Mouse (Mus musculus): ENCODE results near the gene Trpc3.
"Not testable (repeated sequence)": the region's sequence is repeated elsewhere in the genome, so short reads cannot be mapped to it uniquely, and the experiment has no call there.

Trpc3 gene

GRCm38 (mm10) chr3:36689392-36690291 lies at the start of gene Trpc3:
Gene Trpc3, minus strand, starts transcription at chr3:36690167.
- DNase-seq (ENCODE audit: low read depth, low spot score): no peak

- no peak for DNase-seq (ENCODE audit: low read depth, low spot score)
Observed at GRCm38 (mm10) chr3:36738071-36738470, 48.1 kb upstream of the Trpc3 start.

DNA sequence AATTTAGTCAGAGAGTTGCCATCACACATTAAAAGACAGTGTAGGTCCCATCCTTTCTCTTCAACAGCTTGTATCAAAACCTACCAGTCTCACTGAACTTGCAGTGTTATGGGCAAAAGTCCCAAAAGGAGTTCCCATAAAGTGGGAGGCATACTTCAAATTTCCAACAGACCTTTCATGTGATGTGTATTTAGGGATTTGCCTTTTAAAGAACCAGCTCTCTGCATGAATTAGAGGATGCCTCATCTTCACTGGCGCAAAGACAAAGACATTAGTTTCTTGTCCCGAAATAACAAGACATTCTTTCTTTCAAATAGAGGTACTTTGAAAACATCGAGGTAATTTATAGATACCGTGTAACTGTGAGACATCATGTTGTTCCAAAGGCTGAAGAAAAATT lies 43.1 kb upstream of the Trpc3 start:
- no peak for DNase-seq (ENCODE audit: low read depth, low spot score)

DNA sequence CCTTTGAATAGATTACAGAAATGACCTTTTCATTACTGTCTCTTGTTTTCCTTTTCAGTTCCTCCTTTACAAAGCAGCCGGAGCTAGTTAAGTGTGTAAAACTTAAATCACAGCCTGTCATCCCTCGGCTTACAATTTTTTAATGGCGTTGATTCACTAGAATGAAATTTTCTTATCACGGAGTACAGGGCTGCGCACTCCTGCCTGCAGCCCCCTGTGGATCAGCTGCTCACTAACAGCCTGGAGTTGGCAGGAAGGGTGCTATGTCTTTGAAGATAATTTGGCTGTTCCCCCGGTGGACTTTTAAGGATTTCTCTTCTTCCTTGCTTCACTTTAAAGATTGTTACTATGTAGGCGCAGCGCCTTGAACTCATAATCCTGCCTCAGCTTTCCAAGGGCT lies 36.6 kb upstream of the Trpc3 start:
- DNase-seq (ENCODE audit: low read depth, low spot score): peak; percentile 28

DNA sequence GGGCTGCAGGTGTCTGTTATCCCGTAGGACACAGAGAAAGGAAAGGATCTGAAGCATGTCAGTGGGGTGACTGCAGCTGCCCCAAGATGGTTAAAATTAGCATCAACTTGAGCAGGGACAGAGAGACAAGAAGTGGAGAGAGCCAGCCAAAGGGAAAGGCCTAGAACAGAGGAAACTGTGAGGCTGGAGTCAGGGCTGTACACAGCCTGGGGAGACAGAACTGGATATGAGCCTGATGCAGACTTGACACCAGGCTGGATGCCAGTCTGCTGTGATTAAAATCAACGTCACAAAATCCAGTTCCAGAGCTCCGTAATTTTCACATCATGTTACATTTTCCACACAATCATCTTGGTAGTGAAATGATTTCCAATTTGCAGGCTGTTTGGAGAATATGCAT lies 31.9 kb upstream of the Trpc3 start:
- no peak for DNase-seq (ENCODE audit: low read depth, low spot score)

GRCm38 (mm10) chr3:36709521-36709920 lies 19.6 kb upstream of the Trpc3 start:
- DNase-seq (ENCODE audit: low read depth, low spot score): no peak

- DNase-seq (ENCODE audit: low read depth, low spot score): no peak
Observed at GRCm38 (mm10) chr3:36690292-36690650, 304 bp upstream of the Trpc3 start.

- peak; percentile 18 for DNase-seq (ENCODE audit: low read depth, low spot score)
Observed at GRCm38 (mm10) chr3:36688874-36689273, 1.1 kb downstream of the Trpc3 start.

GRCm38 (mm10) chr3:36675822-36676221 lies 14.1 kb downstream of the Trpc3 start:
- DNase-seq (ENCODE audit: low read depth, low spot score): no peak

DNA sequence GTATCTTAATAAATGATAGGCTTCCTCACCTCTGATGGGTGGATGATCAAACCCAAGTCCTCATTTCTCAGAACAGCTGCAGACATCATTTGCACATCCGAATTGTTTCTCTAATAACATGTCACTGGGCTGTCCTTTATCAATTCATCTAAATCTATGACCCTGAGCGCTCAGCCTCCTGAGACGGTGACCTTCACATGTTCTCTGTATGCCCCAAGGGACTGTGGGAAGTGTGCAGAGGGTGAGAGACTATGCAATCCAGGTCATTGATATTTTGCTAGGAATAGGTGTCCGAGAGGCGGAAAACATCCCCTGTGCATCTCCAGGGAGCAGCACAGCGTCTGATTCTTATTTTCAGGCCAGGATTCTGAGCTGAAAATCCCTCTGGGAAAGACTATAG lies 22.2 kb downstream of the Trpc3 start:
- no peak for DNase-seq (ENCODE audit: low read depth, low spot score)

DNA sequence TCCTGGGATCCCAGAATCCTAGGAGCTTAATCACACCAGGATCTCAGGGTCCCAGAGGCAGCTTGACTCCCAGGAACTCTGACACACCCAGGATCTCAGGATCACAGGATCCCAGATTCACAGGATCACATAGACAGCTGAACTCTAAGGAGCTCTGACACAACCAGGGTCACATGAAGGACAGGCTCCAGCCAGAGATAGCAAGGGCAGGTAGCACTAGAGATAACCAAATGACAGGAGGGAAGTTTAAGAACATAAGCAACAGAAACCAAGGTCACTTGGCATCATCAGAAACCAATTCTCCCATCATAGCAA lies 44.8 kb downstream of the Trpc3 start:
- DNase-seq (ENCODE audit: low read depth, low spot score): not testable (repeated sequence)

DNA sequence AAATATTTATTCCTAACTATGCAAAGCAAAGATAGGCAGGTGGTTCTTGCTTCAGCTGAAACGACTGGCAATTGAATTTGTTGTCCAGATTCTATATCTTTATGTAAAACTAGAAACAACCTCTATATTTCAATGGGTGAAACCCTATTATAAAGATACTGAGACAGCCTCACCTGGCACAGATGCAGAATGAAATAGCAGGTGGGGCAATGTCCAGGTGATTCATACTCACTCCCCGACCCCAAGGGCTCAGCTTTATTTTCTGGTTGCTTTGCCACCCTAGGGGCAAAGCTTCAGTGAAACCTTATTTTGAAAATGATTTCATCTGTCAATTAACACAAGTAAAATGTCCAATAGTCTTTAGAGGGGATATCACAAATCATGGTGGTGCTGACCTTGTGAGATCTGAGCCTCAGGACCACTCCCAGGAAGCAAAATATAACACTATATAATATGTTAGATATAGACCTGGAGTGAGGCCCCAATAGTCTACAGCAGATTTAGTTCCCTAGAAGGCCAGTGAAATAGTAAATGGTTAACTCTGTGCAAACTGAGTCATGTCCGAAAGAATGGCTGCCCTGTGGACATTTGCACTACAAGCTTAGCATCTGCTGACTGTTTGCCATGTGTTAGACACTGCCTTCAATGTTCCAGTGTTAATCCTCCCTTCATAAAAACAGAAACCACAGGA lies 45.3 kb downstream of the Trpc3 start:
- no peak for DNase-seq (ENCODE audit: low read depth, low spot score)

DNA sequence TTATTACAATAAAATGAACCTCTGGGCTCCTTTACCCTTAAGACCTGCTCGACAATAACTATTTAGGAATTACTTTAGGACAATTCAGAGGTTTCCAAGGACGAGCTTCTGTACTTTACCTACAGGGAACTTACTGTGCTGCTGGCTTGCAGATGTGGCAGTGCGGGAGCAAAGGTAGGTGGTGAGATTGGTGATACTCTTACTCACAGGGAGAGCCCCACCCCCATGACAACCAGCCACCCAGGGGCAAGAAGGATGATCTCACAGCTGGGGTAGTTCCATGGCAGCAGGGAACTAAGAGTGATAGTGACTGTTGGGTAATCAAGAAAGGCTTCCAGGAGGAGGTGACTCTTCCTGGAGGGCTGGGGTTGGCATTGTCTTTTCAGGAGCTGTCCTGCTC lies 46.6 kb downstream of the Trpc3 start:
- no peak for DNase-seq (ENCODE audit: low read depth, low spot score)

DNA sequence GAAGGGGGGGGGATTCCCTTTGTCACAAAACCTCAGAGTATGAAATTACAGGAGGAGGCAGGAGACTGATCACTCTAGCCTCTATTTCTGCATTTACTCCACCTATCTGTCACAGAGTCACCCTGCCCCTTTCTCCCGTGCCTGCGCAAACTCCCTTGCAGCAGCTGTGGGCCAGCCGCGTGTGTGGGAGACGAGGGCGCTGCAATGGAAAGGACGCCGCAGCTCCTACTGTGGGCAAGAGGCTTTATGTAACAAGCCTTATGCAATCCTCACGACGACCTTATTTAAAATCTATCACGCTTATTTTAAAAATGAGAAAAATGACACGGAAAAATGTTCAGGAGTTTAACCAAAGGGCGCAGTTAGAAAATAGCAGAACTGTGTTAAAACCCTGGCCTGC lies 47.2 kb downstream of the Trpc3 start:
- DNase-seq (ENCODE audit: low read depth, low spot score): no peak

GRCm38 (mm10) chr3:36640787-36641186 lies 49.2 kb downstream of the Trpc3 start:
- DNase-seq (ENCODE audit: low read depth, low spot score): peak; percentile 39

GRCm38 (mm10) chr3:36635449-36635848 lies 54.5 kb downstream of the Trpc3 start:
- peak; percentile 43 for DNase-seq (ENCODE audit: low read depth, low spot score)

DNA sequence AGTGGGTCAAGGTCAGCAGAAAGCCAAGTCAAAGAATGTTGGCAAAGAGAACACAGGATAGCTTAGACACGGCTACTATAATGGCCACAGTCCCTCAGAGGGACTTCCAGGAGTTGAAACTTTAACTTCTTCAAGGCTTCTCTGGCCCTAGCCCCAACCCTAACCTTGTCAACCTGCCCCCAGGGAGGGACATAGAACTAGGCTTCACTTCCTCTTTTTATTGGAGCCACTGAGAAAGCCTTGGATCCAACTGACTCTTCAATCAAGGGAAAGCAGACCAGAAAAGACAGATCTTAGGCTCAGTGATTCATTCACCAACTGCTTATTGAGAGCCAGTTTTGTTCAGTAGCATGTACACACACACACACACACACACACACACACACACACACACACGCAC lies 63.2 kb downstream of the Trpc3 start:
- peak; percentile 48 for DNase-seq (ENCODE audit: low read depth, low spot score)

GRCm38 (mm10) chr3:36618181-36618580 lies 71.8 kb downstream of the Trpc3 start:
- DNase-seq (ENCODE audit: low read depth, low spot score): no peak

- no peak for DNase-seq (ENCODE audit: low read depth, low spot score)
Observed at GRCm38 (mm10) chr3:36613908-36614255, 76.1 kb downstream of the Trpc3 start.

DNA sequence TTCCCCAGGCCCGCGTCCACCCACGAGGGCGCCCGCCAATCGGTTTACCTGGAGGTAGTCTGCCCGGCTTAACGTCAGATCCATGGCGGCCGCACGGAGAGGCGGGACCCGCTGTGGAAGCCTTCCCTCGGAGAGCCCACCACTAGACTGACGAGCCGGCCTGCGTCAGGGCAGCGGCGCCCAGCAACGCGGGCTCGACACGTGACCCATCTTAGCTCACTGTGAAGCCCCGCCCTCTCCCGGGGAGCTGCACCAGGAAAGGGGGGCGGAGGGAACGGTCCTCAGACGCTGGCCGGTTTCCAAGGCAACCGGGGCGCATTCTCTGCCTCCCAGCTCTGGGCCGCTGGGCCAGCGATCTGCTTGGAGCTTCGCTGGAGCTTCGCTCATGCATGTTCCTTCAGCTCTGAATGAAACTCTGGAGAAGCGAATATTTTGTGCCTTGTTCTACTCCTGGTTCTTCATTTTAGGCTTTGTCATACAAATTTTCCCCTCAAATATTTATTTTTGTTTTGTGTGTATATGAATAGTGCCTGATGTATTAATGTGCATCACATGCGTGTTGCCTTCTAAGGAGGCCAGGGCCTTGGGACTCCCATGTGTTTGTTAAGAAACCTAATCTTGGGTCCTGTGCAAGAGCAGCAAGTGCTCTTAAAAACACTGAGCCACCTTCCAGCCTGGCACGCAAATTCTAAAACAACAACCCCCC lies 76.6 kb downstream of the Trpc3 start, which contains the start of gene Bbs7:
TSS of gene Bbs7 (minus strand) at position 276 of the 706 bp plus-strand sequence.
- DNase-seq (ENCODE audit: low read depth, low spot score): peak; percentile 93

- no peak for DNase-seq (ENCODE audit: low read depth, low spot score)
Observed at GRCm38 (mm10) chr3:36612687-36613086, 77.3 kb downstream of the Trpc3 start.

Data from A20 (cell line).